Mouse (Mus musculus) CH12.LX (cell line): ENCODE data around the gene Tbc1d9b. TPM values are rescaled to one million over a fixed set of nuclear protein-coding genes. Genes with fewer than 3 reads are reported as not detected.

Source experiments
- DNase-seq: peaks from one replicate; pipeline ENCODE4 v3.0.0-alpha.2; 2013; ENCODE audit errors: extremely low read depth
- H3K27ac ChIP-seq: 2 replicates; pipeline ENCODE4 v1.5.1; 2012; ENCODE audit warnings: low read depth, mild to moderate bottlenecking, control low read depth, moderate library complexity; ENCODE audit not compliant: insufficient read depth
- H3K27me3 ChIP-seq: replicated peaks from 2 replicates; pipeline ENCODE3; 2012; ENCODE audit warnings: inconsistent platforms
- H3K36me3 ChIP-seq, 2 experiments: replicated peaks in 1 of 2; 2 replicates each; pipeline versions ENCODE3 to v1.6.1; 2012; ENCODE audit warnings: inconsistent platforms in 1 of 2, low read length in 1 of 2, mild to moderate bottlenecking in 1 of 2, mixed read lengths in 1 of 2, moderate library complexity in 1 of 2; ENCODE audit not compliant: control insufficient read depth in 1 of 2, insufficient read depth in 1 of 2
- H3K4me1 ChIP-seq, 2 experiments: 2 replicates each; pipeline ENCODE4 v1.6.1; 2012; ENCODE audit warnings: inconsistent platforms in 1 of 2, moderate library complexity in 1 of 2; ENCODE audit not compliant: insufficient read depth in 2 of 2, control insufficient read depth in 1 of 2
- H3K4me2 ChIP-seq: 2 replicates; pipeline ENCODE4 v1.6.1; 2012; ENCODE audit warnings: low read depth, mild to moderate bottlenecking, control low read depth; ENCODE audit not compliant: poor library complexity, insufficient read depth, severe bottlenecking
- H3K4me3 ChIP-seq, 3 experiments: fragments of 150-350 bp in 1 of 3; sonication (generic) in 1 of 3; replicated peaks in 1 of 3; 2 replicates each; pipeline versions ENCODE3 to v1.5.1; 2011 to 2012; ENCODE audit warnings: low read depth in 2 of 3, low read length in 2 of 3, mild to moderate bottlenecking in 2 of 3, moderate library complexity in 2 of 3, control low read depth in 1 of 3, improper control_type of control experiment in 1 of 3, inconsistent platforms in 1 of 3, mixed read lengths in 1 of 3; ENCODE audit not compliant: poor library complexity in 1 of 3
- H3K79me2 ChIP-seq: replicated peaks from 2 replicates; pipeline ENCODE4 v1.6.1; 2012; ENCODE audit warnings: mild to moderate bottlenecking, moderate library complexity; ENCODE audit not compliant: control insufficient read depth, poor library complexity, insufficient read depth, severe bottlenecking; ENCODE audit errors: extremely low read depth
- H3K9ac ChIP-seq: 2 replicates; pipeline ENCODE4 v1.6.1; 2012; ENCODE audit warnings: low read depth, mild to moderate bottlenecking, control low read depth, moderate library complexity; ENCODE audit not compliant: insufficient read depth
- H3K9me3 ChIP-seq: replicated peaks from 2 replicates; pipeline ENCODE3; 2012; ENCODE audit warnings: low read length, inconsistent platforms, mixed read lengths
- BHLHE40 ChIP-seq: IDR thresholded peaks from 2 replicates; pipeline ENCODE4 v1.6.1; 2011; ENCODE audit warnings: mild to moderate bottlenecking, low read depth, low read length, improper control_type of control experiment
- CHD1 ChIP-seq: IDR thresholded peaks from 2 replicates; pipeline ENCODE4 v1.6.1; 2012; ENCODE audit warnings: low read depth, low read length, improper control_type of control experiment, inconsistent platforms
- CHD2 ChIP-seq: IDR thresholded peaks from 2 replicates; pipeline ENCODE4 v1.6.1; 2011; ENCODE audit warnings: low read length, improper control_type of control experiment
- CTCF ChIP-seq, 2 experiments: IDR thresholded peaks in 1 of 2; conservative IDR thresholded peaks in 1 of 2; 2 replicates each; pipeline ENCODE4 v1.5.1; 2011 to 2012; ENCODE audit warnings: low read depth in 2 of 2, low read length in 2 of 2, improper control_type of control experiment in 1 of 2, inconsistent platforms in 1 of 2, mild to moderate bottlenecking in 1 of 2, moderate library complexity in 1 of 2
- E2F4 ChIP-seq: IDR thresholded peaks from 2 replicates; pipeline ENCODE4 v1.6.1; 2011; ENCODE audit warnings: low read depth, low read length, improper control_type of control experiment; ENCODE audit not compliant: insufficient replicate concordance
- EP300 ChIP-seq: IDR thresholded peaks from 2 replicates; pipeline ENCODE4 v1.6.1; 2011; ENCODE audit warnings: low read length, improper control_type of control experiment
- GABPA ChIP-seq: IDR thresholded peaks from 2 replicates; pipeline ENCODE4 v1.6.1; 2012; ENCODE audit warnings: low read depth, low read length, improper control_type of control experiment, inconsistent platforms; ENCODE audit not compliant: insufficient replicate concordance
- IRF4 ChIP-seq: IDR thresholded peaks from 2 replicates; pipeline ENCODE4 v1.6.1; 2014; ENCODE audit warnings: low read depth, mild to moderate bottlenecking, inconsistent platforms, low read length, improper control_type of control experiment
- JUN ChIP-seq: IDR thresholded peaks from 2 replicates; pipeline ENCODE4 v1.6.1; 2011; ENCODE audit warnings: low read depth, mild to moderate bottlenecking, low read length, improper control_type of control experiment, moderate library complexity; ENCODE audit not compliant: insufficient read depth
- JUND ChIP-seq: conservative IDR thresholded peaks from 2 replicates; pipeline ENCODE4 v1.6.1; 2011; ENCODE audit warnings: low read depth, low read length, improper control_type of control experiment
- KAT2A ChIP-seq: IDR thresholded peaks from 2 replicates; pipeline ENCODE4 v1.6.1; 2012; ENCODE audit warnings: low read length, improper control_type of control experiment, inconsistent platforms; ENCODE audit not compliant: insufficient replicate concordance
- MAFK ChIP-seq: IDR thresholded peaks from 2 replicates; pipeline ENCODE4 v1.6.1; 2011; ENCODE audit warnings: low read length, improper control_type of control experiment; ENCODE audit not compliant: insufficient replicate concordance
- MAX ChIP-seq: IDR thresholded peaks from 2 replicates; pipeline ENCODE4 v1.6.1; 2011; ENCODE audit warnings: low read length, improper control_type of control experiment
- MAZ ChIP-seq: IDR thresholded peaks from 2 replicates; pipeline ENCODE4 v1.6.1; 2012; ENCODE audit warnings: low read depth, mild to moderate bottlenecking, inconsistent platforms, low read length, improper control_type of control experiment, moderate library complexity
- MEF2A ChIP-seq: IDR thresholded peaks from 2 replicates; pipeline ENCODE4 v1.6.1; 2014; ENCODE audit warnings: low read depth, mild to moderate bottlenecking, inconsistent platforms, low read length, improper control_type of control experiment, borderline replicate concordance
- MXI1 ChIP-seq: IDR thresholded peaks from 2 replicates; pipeline ENCODE4 v1.6.1; 2011; ENCODE audit warnings: mild to moderate bottlenecking, low read depth, low read length, improper control_type of control experiment
- MYC ChIP-seq: IDR thresholded peaks from 2 replicates; pipeline ENCODE4 v1.6.1; 2011; ENCODE audit warnings: low read depth, mild to moderate bottlenecking, improper control_type of control experiment, low read length
- PAX5 ChIP-seq: IDR thresholded peaks from 2 replicates; pipeline ENCODE4 v1.6.1; 2012; ENCODE audit warnings: low read length, inconsistent platforms, mixed read lengths
- POLR2A ChIP-seq: IDR thresholded peaks from 2 replicates; pipeline ENCODE4 v1.6.1; 2011; ENCODE audit warnings: low read depth, mild to moderate bottlenecking, improper control_type of control experiment, low read length
- POLR2AphosphoS2 ChIP-seq: IDR thresholded peaks from 2 replicates; pipeline ENCODE4 v1.6.1; 2011; ENCODE audit warnings: low read depth, low read length, improper control_type of control experiment
- RAD21 ChIP-seq: IDR thresholded peaks from 2 replicates; pipeline ENCODE4 v1.6.1; 2011; ENCODE audit warnings: low read depth, mild to moderate bottlenecking, low read length, improper control_type of control experiment, moderate library complexity
- RCOR1 ChIP-seq: conservative IDR thresholded peaks from 2 replicates; pipeline ENCODE4 v1.6.1; 2012; ENCODE audit warnings: low read depth, mild to moderate bottlenecking, inconsistent platforms, low read length, improper control_type of control experiment
- SIN3A ChIP-seq: IDR thresholded peaks from 2 replicates; pipeline ENCODE4 v1.6.1; 2012; ENCODE audit warnings: low read length, improper control_type of control experiment, inconsistent platforms
- TBP ChIP-seq: conservative IDR thresholded peaks from 2 replicates; pipeline ENCODE4 v1.6.1; 2011; ENCODE audit warnings: low read depth, low read length, improper control_type of control experiment
- USF1 ChIP-seq: IDR thresholded peaks from 2 replicates; pipeline ENCODE4 v1.6.1; 2014; ENCODE audit warnings: low read depth, mild to moderate bottlenecking, inconsistent platforms, low read length, improper control_type of control experiment
- ZC3H11A ChIP-seq: IDR thresholded peaks from 2 replicates; pipeline ENCODE4 v1.6.1; 2012; ENCODE audit warnings: low read depth, mild to moderate bottlenecking, inconsistent platforms, low read length, improper control_type of control experiment
- ZKSCAN1 ChIP-seq: IDR thresholded peaks from 2 replicates; pipeline ENCODE4 v1.6.1; 2012; ENCODE audit warnings: low read depth, inconsistent platforms, low read length, improper control_type of control experiment, borderline replicate concordance
- ZMIZ1 ChIP-seq: IDR thresholded peaks from 2 replicates; pipeline ENCODE4 v1.6.1; 2012; ENCODE audit warnings: low read depth, mild to moderate bottlenecking, inconsistent platforms, low read length, improper control_type of control experiment
- ZNF384 ChIP-seq: IDR thresholded peaks from 2 replicates; pipeline ENCODE4 v1.6.1; 2012; ENCODE audit warnings: low read depth, low read length, improper control_type of control experiment, inconsistent platforms
- dilution Hi-C: fragments of 300-500 bp; cut with MboI; formaldehyde crosslinking; loops from 2 replicates; pipeline ENCODE4 v1.14.3; 2020; ENCODE audit warnings: low sequenced_read_pairs; ENCODE audit not compliant: extremely low pct_unique_long_range_greater_than_20kb, extremely low pct_ligation_motif_present
- in situ Hi-C: fragments of 300-500 bp; cut with MboI; formaldehyde crosslinking; loops from 3 replicates; pipeline ENCODE4 v1.14.3; 2019; ENCODE audit warnings: low sequenced_read_pairs, low pct_ligation_motif_present, low pct_unique_long_range_greater_than_20kb, mixed read lengths
- polyA plus RNA-seq: library from polyadenylated mRNA; unstranded; fragments of >175 nt; gene quantifications from 2 replicates; pipeline ENCODE4 v1.2.1, GENCODE M21; 2012; ENCODE audit warnings: low read depth; ENCODE audit not compliant: insufficient read length
- total RNA-seq, 2 experiments: library from RNA; depleted of rRNA; stranded (reverse); fragments of 300-350 nt in 1 of 2; fragments of >200 nt in 1 of 2; gene quantifications; 2 replicates each; pipeline ENCODE4 v1.2.3; 2012 to 2014

Gene Tbc1d9b
- total and polyA plus RNA-seq, 3 experiments = 14.1 to 28.6 (median 27.9) TPM

DNA sequence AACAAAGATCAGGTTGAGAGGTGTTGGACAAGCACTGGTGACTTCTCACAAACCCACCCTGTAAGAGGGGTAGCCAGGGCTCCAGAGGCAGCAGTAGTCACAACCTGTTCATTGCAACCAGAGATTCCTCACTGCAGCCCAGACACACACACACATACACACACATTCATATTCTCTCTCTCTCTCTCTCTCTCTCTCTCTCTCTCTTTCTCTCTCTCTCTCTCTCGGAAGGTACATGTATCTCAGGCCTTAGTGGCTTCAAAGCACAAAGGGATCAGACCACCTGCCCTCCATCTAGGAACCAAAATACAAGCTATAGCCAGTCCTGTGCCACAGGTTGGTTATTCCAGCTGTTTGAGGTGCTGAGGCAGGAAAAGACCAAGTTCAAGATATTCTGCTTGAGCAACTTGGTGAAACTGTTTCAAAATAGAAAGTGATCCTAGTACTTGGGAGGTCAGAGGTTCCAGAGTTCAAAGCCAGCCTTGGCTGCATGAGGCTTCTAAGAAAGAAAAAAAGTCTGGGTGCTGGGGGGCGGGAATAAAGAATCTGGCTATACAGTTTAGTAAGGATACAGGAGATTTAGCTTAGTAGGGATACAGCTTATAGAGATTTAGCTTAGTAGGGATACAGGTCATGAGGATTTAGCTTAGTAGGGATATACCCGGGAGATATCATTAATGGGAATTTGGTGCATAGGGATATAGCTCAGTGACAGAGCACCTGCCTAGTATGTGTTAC lies 80.3 kb downstream of the Tbc1d9b start:
- in situ Hi-C loops (loop anchor here (5.0 kb wide), 1 partner anchor 34 kb away; no protein-coding TSS in a partner anchor), dilution Hi-C loops (no loop called here)
- peaks cover 23 to 29% of the 10 kb centered on the region in 2 experiments for H3K36me3 ChIP-seq

DNA sequence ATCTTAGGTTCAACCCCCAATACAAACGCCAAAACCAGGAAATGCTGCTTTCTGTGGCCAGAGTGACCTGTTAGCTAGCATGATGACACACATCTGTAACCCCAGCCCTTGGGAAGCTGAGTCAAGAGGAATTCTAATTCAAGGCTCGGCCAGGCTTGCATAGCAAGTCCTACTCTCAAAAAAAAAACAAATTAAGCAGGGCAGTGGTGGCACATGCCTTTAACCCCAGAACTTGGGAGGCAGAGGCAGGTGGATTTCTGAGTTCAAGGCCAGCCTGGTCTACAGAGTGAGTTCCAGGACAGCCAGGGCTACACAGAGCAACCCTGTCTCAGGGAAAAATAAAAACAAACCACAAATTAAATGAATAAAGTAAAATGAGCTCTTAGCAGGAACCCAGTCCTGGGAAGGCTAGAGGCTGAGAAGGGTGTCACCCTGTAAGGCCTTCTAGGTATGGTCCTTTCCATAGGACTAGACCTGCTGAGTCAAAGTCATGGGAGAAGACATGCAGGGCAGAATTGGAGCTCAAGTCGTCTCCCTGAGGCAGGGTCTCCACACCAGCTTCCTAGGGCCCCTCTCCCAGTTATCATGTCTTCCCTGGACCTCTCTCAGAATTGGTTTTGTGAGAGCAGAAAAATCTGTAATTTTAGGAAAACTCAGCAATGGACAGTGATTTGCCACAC lies 81.0 kb downstream of the Tbc1d9b start:
- Histone ChIP-seq H3K9me3 (no peaks in the 10 kb centered on the region), H3K4me3 (peak overlapping the region in 1 of 3 experiments; percentile 7), H3K27ac (peak overlapping the region; percentile 94), H3K36me3 (peaks cover 16 to 22% of the 10 kb centered on the region in 2 experiments), H3K4me1 (peaks cover 35 to 73% of the 10 kb centered on the region in 2 experiments), H3K4me2 (peak overlapping the region; percentile 79; the same call in 1 of the 2 replicates), H3K79me2 (peaks cover 31% of the 10 kb centered on the region), H3K27me3 (no peaks in the 10 kb centered on the region), H3K9ac (peak overlapping the region; percentile 98)
- dilution Hi-C loops = no loop called here
- in situ Hi-C loops = loop anchor here (5.0 kb wide), 1 partner anchor 35 kb away; no protein-coding TSS in a partner anchor
- peak; percentile 70 for DNase-seq
- TF ChIP-seq ZMIZ1 (no peak), GABPA (no peak), MAFK (0 out of 2 replicates have a peak, but pooled peaks have one; percentile 25), IRF4 (peak; percentile 79), ZC3H11A (no peak), SIN3A (no peak), CHD1 (no peak; the same call in 1 of the 2 replicates), KAT2A (0 out of 2 replicates have a peak, but pooled peaks have one; percentile 18), MEF2A (peak; percentile 48; the same call in 1 of the 2 replicates), CTCF (conservative IDR thresholded peaks at IDR 0.05 in 1 of 2, IDR thresholded peaks at IDR 0.05 in 1 of 2; ENCODE audit: low read depth in 2 of 2, low read length in 2 of 2) (no peak), JUND (no peak), ZKSCAN1 (no peak), RAD21 (no peak), EP300 (peak; percentile 58; the same call in 1 of the 2 replicates), RCOR1 (no peak), JUN (peak; percentile 26; the same call in 1 of the 2 replicates), USF1 (no peak), ZNF384 (peak; percentile 55), POLR2AphosphoS2 (no peak), PAX5 (no peak), MXI1 (no peak; the same call in 1 of the 2 replicates), E2F4 (no peak), MAX (0 out of 2 replicates have a peak, but pooled peaks have one; percentile 26), POLR2A (no peak), BHLHE40 (peak; percentile 63; the same call in 1 of the 2 replicates), MYC (no peak), MAZ (0 out of 2 replicates have a peak, but pooled peaks have one; percentile 24), CHD2 (no peak)

More for the DNA sequence above, 80.3 kb downstream of the Tbc1d9b start:
- Histone ChIP-seq H3K4me1 (peaks cover 31 to 73% of the 10 kb centered on the region in 2 experiments), H3K79me2 (peaks cover 39% of the 10 kb centered on the region), H3K27ac (peak overlapping the region; percentile 94), H3K9ac (peak overlapping the region; percentile 98), H3K9me3 (no peaks in the 10 kb centered on the region), H3K27me3 (no peaks in the 10 kb centered on the region), H3K4me3 (peak overlapping the region; percentile 74 to 97 (median 89)), H3K4me2 (peak overlapping the region; percentile 79)
- TF ChIP-seq POLR2A (no peak), ZKSCAN1 (peak; percentile 76), TBP (no peak)
- no peak for DNase-seq
